Mouse (Mus musculus) G1E-ER4 (cell line): ENCODE measurements around the gene Bcl2l11. TPM values are rescaled to one million over a fixed set of nuclear protein-coding genes. Genes with fewer than 3 reads are reported as not detected.

ENCODE experiments used
- GATA1 ChIP-seq: IDR thresholded peaks from one replicate; pipeline ENCODE4 v1.8.0; 2012; ENCODE audit warnings: low read length, inconsistent platforms
- polyA plus RNA-seq: library from polyadenylated mRNA; stranded (reverse); fragments of >175 nt; gene quantifications from 2 replicates; pipeline ENCODE4 v1.2.3, GENCODE M21; 2012

Bcl2l11 gene
- polyA plus RNA-seq, 1 experiment, result 31.8 TPM

- TF ChIP-seq GATA1, result no peak
Observed at GRCm38 (mm10) chr2:128174176-128174575, 48.3 kb downstream of the Bcl2l11 start.

GRCm38 (mm10) chr2:128174604-128175342 lies 48.9 kb downstream of the Bcl2l11 start:
- no peak for TF ChIP-seq GATA1

GRCm38 (mm10) chr2:128175625-128176024 lies 49.8 kb downstream of the Bcl2l11 start:
- TF ChIP-seq GATA1, result no peak

GRCm38 (mm10) chr2:128176391-128177044 lies 50.7 kb downstream of the Bcl2l11 start:
- TF ChIP-seq GATA1, result no peak

- TF ChIP-seq GATA1, result no peak
Observed at GRCm38 (mm10) chr2:128177241-128177661, 51.4 kb downstream of the Bcl2l11 start.

- no peak for TF ChIP-seq GATA1
Observed at GRCm38 (mm10) chr2:128179126-128179807, 53.4 kb downstream of the Bcl2l11 start.

- no peak for TF ChIP-seq GATA1
Observed at GRCm38 (mm10) chr2:128179808-128180379, 54.1 kb downstream of the Bcl2l11 start.

GRCm38 (mm10) chr2:128182751-128183150 lies 56.9 kb downstream of the Bcl2l11 start:
- TF ChIP-seq GATA1, result no peak

GRCm38 (mm10) chr2:128183762-128184161 lies 57.9 kb downstream of the Bcl2l11 start:
- no peak for TF ChIP-seq GATA1

GRCm38 (mm10) chr2:128185942-128186341 lies 60.1 kb downstream of the Bcl2l11 start:
- TF ChIP-seq GATA1, result no peak

GRCm38 (mm10) chr2:128187277-128187676 lies 61.4 kb downstream of the Bcl2l11 start:
- TF ChIP-seq GATA1, result no peak

- no peak for TF ChIP-seq GATA1
Observed at GRCm38 (mm10) chr2:128188461-128188860, 62.6 kb downstream of the Bcl2l11 start.

GRCm38 (mm10) chr2:128189691-128190090 lies 63.9 kb downstream of the Bcl2l11 start:
- no peak for TF ChIP-seq GATA1

- TF ChIP-seq GATA1, result no peak
Observed at GRCm38 (mm10) chr2:128190196-128190595, 64.4 kb downstream of the Bcl2l11 start.

GRCm38 (mm10) chr2:128193411-128193810 lies 67.6 kb downstream of the Bcl2l11 start:
- no peak for TF ChIP-seq GATA1

GRCm38 (mm10) chr2:128197379-128197778 lies 71.5 kb downstream of the Bcl2l11 start:
- TF ChIP-seq GATA1, result no peak
